Mouse (Mus musculus): ENCODE results near the gene A930002H24Rik. TPM values are rescaled to one million over a fixed set of nuclear protein-coding genes. Genes with fewer than 3 reads are reported as not detected.
"Not testable (repeated sequence)": the region's sequence is repeated elsewhere in the genome, so short reads cannot be mapped to it uniquely, and the experiment has no call there.

Gene A930002H24Rik
- total RNA-seq (2021): not detected
- long read RNA-seq, experiment 1: 0 reads
- long read RNA-seq, experiment 2, partial matches to known transcripts: 0 of 1 reads
- long read RNA-seq, experiment 2, other reads (novel, unspliced or antisense): 0 of 1 reads

GRCm38 (mm10) chr17:63863647-63864149 is at the start of gene A930002H24Rik:
TSS of gene A930002H24Rik (minus strand) at chr17:63863791.
- intact Hi-C loops (cut with DNase I): no loop called here
- DNase-seq (ENCODE audit: low spot score in 2 of 2): peak; percentile 99

GRCm38 (mm10) chr17:63909297-63909696 is 45.7 kb upstream of the A930002H24Rik start:
- no peak for DNase-seq (ENCODE audit: low spot score in 2 of 2)
- intact Hi-C loops (cut with DNase I): no loop called here

GRCm38 (mm10) chr17:63897050-63897449 is 33.5 kb upstream of the A930002H24Rik start:
- DNase-seq (ENCODE audit: low spot score in 2 of 2): no peak
- intact Hi-C loops (cut with DNase I): no loop called here

- intact Hi-C loops (cut with DNase I): no loop called here
These were observed 32.2 kb upstream of the A930002H24Rik start for GRCm38 (mm10) chr17:63895829-63896228.

GRCm38 (mm10) chr17:63890611-63891010 is 27.0 kb upstream of the A930002H24Rik start:
- intact Hi-C loops (cut with DNase I): no loop called here
- no peak for DNase-seq (ENCODE audit: low spot score in 2 of 2)

More at GRCm38 (mm10) chr17:63895829-63896228, 32.2 kb upstream of the A930002H24Rik start:
- no peak for DNase-seq (ENCODE audit: low spot score in 2 of 2)

- DNase-seq (ENCODE audit: low spot score in 2 of 2): no peak
- intact Hi-C loops (cut with DNase I): no loop called here
These were observed 23.4 kb upstream of the A930002H24Rik start for GRCm38 (mm10) chr17:63886988-63887387.

- no peak for DNase-seq (ENCODE audit: low spot score in 2 of 2)
- intact Hi-C loops (cut with DNase I): no loop called here
These were observed 16.4 kb upstream of the A930002H24Rik start for GRCm38 (mm10) chr17:63880009-63880408.

GRCm38 (mm10) chr17:63878889-63879288 is 15.3 kb upstream of the A930002H24Rik start:
- peak; percentile 12 to 18 for DNase-seq (ENCODE audit: low spot score in 2 of 2)
- intact Hi-C loops (cut with DNase I): no loop called here

GRCm38 (mm10) chr17:63871773-63872172 is 8.2 kb upstream of the A930002H24Rik start:
- intact Hi-C loops (cut with DNase I): no loop called here

GRCm38 (mm10) chr17:63864171-63864571 is 580 bp upstream of the A930002H24Rik start:
- DNase-seq (ENCODE audit: low spot score in 2 of 2): peak in 1 of 2 experiments; percentile 43
- intact Hi-C loops (cut with DNase I): no loop called here

More at GRCm38 (mm10) chr17:63871773-63872172, 8.2 kb upstream of the A930002H24Rik start:
- DNase-seq (ENCODE audit: low spot score in 2 of 2): no peak

- DNase-seq (ENCODE audit: low spot score in 2 of 2): peak in 1 of 2 experiments; percentile 20
These were observed 470 bp downstream of the A930002H24Rik start, which contains the start of gene Fer for GRCm38 (mm10) chr17:63863012-63863630. TSS of gene Fer (plus strand) at chr17:63863062.

GRCm38 (mm10) chr17:63862399-63862798 is 1.2 kb downstream of the A930002H24Rik start:
- intact Hi-C loops (cut with DNase I): no loop called here
- DNase-seq (ENCODE audit: low spot score in 2 of 2): no peak

More at GRCm38 (mm10) chr17:63863012-63863630, 470 bp downstream of the A930002H24Rik start, which contains the start of gene Fer:
- intact Hi-C loops (cut with DNase I): no loop called here

GRCm38 (mm10) chr17:63860988-63861387 is 2.6 kb downstream of the A930002H24Rik start:
- DNase-seq (ENCODE audit: low spot score in 2 of 2): peak in 1 of 2 experiments; percentile 11
- intact Hi-C loops (cut with DNase I): no loop called here

GRCm38 (mm10) chr17:63857023-63857544 is 6.5 kb downstream of the A930002H24Rik start:
- intact Hi-C loops (cut with DNase I): no loop called here
- DNase-seq (ENCODE audit: low spot score in 2 of 2): no peak

GRCm38 (mm10) chr17:63850016-63850415 is 13.6 kb downstream of the A930002H24Rik start:
- no peak for DNase-seq (ENCODE audit: low spot score in 2 of 2)
- intact Hi-C loops (cut with DNase I): loop anchor here (5.0 kb wide), 1 partner anchor 242 kb away; no protein-coding TSS in a partner anchor

GRCm38 (mm10) chr17:63849566-63849965 is 14.0 kb downstream of the A930002H24Rik start:
- DNase-seq (ENCODE audit: low spot score in 2 of 2): peak; percentile 75 to 79

GRCm38 (mm10) chr17:63849151-63849550 is 14.4 kb downstream of the A930002H24Rik start:
- DNase-seq (ENCODE audit: low spot score in 2 of 2): no peak
- intact Hi-C loops (cut with DNase I): no loop called here

More at GRCm38 (mm10) chr17:63849566-63849965, 14.0 kb downstream of the A930002H24Rik start:
- intact Hi-C loops (cut with DNase I): no loop called here

- DNase-seq (ENCODE audit: low spot score in 2 of 2); intact Hi-C loops (cut with DNase I): not testable (repeated sequence)
These were observed 17.8 kb downstream of the A930002H24Rik start for GRCm38 (mm10) chr17:63845766-63846165.

- DNase-seq (ENCODE audit: low spot score in 2 of 2): no peak
- intact Hi-C loops (cut with DNase I): no loop called here
These were observed 18.7 kb downstream of the A930002H24Rik start for GRCm38 (mm10) chr17:63844936-63845335.

GRCm38 (mm10) chr17:63842226-63842625 is 21.4 kb downstream of the A930002H24Rik start:
- DNase-seq (ENCODE audit: low spot score in 2 of 2): no peak
- intact Hi-C loops (cut with DNase I): no loop called here
